Mouse (Mus musculus): Measurements from ENCODE around the gene Ccdc57. TPM values are rescaled to one million over a fixed set of nuclear protein-coding genes. Genes with fewer than 3 reads are reported as not detected.

The Ccdc57 gene
- total RNA-seq, 2 experiments from 2014 or later = 12.8 to 21.3 TPM

DNA sequence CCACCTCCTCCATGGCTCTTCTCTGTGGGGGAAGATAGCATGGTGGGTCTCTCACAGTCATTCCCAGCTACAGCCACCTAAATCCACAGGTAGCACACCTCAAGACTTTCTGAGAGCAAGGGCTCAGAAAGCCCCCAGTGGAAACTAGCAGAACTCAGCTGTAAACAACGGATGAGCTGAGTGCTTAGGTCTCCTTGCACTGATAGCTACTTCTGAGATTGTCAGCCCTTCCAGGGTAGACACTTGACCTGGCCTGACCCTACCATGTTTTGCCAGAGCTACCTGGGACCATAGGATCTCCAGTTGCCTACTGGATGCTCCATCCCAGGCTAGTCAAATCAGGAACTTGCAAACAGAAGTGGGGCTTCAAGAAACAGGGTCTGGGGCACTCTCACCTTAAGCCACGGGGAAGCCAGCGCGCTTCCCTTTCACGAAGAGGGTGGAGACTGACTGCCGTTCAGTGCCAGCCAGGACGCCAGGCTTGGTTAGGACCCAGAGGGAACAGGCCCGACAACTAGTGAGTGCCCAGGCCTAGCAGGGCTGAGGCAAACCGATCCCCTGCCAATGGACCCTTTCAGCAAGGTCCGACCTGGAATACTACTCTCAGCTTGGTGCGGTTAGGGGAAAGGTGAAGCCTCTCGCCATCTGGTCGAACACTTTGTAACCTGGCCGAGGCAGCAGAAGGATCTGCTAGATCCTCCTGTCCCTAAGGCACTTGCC, 109.7 kb downstream of the Ccdc57 start:
- no peak for DNase-seq (ENCODE audit: low spot score in 2 of 2)

DNA sequence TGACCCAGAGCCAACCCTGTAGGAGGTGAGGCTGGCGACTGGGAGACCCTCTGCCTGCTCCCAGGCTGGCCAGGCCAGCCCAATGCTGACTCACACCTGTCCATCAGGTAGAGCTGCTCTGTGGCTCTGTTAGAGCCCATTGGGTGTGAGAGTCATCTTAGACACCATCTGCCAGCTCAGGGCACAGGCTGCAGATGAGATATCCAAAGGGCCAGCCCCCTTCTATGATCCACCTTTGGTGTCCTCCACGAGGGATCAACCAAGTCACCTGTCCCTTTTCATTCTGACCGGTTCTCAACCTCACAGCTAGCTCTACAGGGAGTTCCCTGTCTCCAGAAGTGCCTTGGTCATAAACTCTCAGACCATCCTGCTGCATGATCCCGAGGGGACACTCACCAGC, 110.4 kb downstream of the Ccdc57 start:
- no peak for DNase-seq (ENCODE audit: low spot score in 2 of 2)

DNA sequence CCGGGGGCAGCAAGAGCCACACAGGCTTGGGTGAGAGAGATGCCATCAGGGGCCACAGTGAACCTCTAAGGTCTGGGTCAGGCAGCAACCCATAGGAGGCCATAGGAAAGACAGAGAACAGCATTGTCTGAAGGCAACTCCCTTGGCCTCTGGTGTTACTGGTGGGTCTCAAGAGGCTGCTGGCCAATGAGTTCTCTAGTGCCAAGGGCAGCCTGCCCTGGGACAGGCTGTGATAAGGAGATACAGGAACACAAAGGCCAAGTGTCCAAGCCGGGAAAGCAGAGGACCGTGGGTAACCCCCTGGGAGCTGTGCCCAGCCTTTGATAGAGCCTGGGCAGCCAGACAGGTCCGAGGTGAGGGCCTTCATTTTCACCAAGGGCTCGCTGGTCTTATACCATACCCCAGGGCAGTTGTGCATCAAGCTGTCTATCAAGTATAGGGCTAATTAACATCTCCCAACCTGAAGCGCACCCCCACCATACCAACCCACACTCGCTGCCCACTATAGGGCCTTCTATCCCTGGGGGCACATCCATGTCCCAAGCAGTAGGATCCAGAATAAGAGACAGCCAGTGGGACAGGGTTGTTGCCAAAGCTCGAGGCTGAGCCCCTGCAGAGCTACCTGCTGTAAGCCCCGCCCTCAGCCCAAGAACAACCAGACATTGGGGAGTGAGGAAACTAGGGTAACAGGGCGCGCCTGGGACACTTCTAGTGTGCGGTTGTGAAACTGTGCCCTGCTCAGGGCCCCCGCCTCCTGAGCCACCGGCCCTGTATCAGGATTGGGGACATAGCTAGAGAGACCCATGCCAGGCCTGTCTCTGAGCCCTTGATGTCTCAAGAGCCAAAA, 111.4 kb downstream of the Ccdc57 start:
- DNase-seq (ENCODE audit: low spot score in 2 of 2) = no peak

DNA sequence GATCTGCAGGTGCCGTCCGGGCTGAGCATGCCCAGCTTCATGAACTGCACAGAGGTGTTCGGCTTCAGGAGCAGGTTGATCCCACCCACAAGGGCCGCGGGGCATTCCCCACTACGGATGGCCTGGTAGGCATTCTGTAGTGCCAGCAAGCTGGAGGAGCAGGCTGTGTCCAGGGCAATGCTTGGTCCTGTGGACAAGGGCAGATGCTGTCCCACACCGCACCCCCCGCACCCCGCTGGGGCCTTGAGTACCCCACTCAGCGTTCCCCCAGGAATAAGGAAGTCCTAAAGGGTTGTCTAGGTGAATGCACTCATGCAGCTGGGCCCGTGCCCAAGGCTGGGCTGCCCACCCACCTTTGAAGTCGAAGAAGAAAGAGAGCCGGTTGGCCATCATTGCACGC, 112.1 kb downstream of the Ccdc57 start:
- no peak for DNase-seq (ENCODE audit: low spot score in 2 of 2)

DNA sequence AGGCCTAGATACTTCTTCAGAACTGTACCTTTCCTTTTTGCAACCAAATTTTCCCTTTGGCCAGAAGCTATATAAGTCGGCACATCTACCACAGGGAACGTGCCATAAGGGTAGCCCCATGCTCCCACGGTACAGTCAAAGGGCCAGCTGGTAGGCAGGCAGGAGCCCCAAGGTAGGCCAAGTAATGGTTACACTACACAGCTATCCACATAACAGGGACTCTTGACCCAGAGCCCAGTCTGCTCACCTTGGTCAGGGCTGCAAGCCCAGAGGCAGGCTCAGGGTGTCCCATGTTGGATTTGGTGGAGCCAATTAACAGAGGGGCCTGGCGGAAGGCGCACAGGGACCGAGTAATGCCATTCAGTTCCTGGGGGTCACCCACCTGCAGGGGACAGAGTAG, 113.1 kb downstream of the Ccdc57 start:
- no peak for DNase-seq (ENCODE audit: low spot score in 2 of 2)

DNA sequence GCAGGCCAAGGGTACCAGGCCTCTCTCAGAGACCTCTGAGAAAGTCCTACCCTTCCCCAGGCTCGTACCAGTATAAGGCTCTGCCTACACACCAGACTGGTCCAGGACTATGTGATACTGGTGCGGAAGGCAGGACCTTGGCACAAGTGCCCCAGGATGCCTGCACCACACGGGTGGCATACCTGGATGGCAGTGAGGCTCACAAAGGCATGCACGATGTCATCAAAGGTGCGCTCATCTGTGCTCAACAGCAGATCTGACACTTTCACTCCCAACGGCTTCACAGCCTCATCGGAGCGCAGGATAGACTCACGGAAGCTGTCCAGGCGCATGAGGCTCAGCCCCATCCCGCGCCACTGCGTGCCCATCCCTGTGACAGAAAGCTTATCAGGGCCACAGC, 114.4 kb downstream of the Ccdc57 start:
- no peak for DNase-seq (ENCODE audit: low spot score in 2 of 2)

DNA sequence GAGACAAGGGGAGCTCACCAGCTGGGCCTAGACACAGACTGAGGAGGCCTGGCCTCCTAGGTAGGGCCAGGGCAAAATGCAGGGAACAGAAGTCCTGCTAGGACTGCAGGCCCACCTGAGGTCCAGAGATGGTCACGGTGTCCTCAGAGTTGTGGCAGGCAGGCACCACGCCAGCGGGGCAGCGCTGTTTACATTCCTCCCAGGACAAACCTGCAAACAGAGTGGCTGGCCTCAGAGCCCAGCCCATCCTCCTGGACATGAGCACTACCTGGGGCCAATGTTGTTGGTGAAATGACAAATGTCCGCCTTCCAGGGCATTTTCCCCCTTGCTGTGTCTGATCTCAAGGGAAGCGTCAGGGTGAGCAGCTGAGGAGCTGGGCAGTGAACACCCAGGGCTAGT, 115.3 kb downstream of the Ccdc57 start:
- DNase-seq (ENCODE audit: low spot score in 2 of 2) = no peak

DNA sequence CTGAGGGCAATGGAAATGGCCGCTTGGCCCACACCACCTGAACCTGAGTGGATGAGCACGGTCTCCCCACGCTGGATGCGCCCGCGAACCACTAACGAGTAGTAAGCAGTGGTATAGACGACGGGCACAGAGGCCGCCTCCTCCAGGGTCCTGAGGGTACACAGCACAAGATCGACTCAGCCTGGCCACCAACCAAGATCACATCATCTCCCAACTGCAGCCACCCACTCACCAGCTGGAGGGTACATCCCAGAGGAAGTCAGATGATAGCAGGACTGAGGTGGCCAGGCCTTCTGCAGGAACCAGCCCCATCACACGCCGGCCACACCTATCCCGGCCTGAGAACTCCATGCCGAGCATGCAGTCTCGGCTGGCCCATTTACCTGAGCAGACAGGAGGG, 120.6 kb downstream of the Ccdc57 start:
- DNase-seq (ENCODE audit: low spot score in 2 of 2) = no peak

DNA sequence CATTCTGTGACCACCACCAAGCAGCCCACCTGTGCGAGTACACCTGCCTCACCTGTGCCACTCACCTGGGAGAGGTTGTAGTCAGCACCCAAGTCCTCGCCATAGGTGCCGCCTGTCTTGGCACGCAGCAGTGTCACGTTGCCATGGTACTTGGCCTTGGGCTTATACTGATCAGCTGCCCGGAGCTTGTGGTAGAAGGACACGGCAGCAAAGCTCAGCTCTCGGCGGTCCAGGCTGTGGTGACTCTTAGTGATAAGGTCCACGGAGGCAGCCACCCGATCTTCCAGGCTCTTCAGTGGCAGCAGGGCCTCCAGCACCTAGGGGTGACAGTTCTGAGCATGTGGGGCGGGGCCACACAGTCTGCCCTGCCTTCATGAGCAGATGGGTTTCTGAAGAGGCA, 124.7 kb downstream of the Ccdc57 start:
- DNase-seq (ENCODE audit: low spot score in 2 of 2) = no peak

DNA sequence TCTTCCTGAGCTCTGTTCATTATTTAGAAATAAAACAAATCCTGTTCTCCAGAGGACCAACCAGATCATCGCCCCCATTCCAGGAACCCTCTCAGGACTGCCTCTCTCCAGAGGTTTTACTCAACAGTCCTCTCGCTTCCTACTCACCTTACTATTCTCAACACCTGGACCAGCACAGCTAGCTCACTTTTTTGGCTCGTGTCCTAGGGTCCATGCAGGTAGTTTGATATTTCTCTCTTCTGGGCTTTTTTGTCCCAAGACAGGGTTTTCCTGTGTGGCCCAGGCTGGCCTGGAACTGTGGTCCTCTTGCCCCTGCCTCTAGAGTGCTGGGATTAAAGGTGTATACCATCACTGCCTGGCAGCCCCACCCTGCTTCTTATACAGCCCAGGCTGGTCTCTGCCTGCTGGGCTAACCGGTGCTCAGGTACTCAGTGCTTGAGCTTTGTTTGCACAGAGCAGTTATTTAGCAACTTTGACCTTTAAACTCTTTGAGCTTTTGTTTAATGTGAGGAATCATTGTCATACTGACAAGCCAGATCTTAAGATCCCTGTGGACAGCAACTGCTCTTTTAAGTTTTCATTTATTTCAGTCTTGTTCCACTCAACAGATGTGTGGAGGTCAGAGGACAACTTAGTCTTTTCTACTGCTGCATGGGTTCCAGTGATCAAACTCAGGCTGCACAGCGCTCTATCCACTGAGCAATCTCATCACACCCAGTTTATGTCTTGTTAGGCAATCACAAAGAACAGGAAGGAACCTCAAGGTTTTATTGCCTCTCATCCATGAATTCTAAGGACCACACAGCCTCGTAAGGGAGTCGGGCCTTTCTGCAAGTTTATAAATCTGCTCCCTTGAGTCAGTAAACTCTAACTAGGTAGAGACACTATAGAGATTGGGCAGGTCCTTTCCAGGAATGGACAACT, 127.0 kb downstream of the Ccdc57 start:
- no peak for DNase-seq (ENCODE audit: low spot score in 2 of 2)

DNA sequence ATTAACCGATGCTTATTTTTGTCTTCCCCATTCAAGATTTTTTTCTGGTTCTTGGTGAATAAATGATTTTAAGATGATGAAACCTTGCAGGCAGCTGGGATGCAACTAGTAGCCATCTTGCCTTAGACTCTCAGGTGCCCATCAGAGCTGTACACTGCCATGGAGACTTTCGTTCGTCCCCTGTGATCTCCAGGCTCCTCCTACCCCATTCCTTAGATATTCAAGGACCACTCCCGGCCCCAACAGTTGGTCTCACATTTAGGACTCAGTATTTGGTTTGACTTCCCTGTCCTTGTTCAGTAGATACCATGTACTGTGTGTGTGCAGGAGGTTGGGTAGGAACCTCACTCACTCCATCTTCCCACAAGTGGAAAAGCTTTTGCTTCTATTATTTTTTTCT, 127.9 kb downstream of the Ccdc57 start:
- DNase-seq (ENCODE audit: low spot score in 2 of 2) = no peak

DNA sequence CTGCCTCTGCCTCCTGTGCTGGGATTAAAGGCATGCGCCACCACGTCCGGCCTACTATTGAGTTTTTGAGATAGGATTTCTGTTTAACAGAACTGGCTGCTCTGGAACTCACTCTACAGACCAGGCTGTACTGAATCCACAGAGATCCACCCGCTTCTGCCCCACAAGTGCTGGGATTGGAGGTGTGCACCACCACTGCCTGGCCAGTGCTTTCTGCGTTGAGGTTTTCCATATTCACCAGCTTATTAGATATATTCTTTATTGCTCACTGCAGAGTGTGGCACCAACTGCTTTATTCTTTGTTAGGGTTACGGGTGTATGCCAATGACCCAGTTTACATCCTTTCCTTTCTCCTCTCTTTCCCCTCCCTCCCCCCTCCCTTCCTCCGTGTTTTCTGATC, 128.4 kb downstream of the Ccdc57 start:
- no peak for DNase-seq (ENCODE audit: low spot score in 2 of 2)

DNA sequence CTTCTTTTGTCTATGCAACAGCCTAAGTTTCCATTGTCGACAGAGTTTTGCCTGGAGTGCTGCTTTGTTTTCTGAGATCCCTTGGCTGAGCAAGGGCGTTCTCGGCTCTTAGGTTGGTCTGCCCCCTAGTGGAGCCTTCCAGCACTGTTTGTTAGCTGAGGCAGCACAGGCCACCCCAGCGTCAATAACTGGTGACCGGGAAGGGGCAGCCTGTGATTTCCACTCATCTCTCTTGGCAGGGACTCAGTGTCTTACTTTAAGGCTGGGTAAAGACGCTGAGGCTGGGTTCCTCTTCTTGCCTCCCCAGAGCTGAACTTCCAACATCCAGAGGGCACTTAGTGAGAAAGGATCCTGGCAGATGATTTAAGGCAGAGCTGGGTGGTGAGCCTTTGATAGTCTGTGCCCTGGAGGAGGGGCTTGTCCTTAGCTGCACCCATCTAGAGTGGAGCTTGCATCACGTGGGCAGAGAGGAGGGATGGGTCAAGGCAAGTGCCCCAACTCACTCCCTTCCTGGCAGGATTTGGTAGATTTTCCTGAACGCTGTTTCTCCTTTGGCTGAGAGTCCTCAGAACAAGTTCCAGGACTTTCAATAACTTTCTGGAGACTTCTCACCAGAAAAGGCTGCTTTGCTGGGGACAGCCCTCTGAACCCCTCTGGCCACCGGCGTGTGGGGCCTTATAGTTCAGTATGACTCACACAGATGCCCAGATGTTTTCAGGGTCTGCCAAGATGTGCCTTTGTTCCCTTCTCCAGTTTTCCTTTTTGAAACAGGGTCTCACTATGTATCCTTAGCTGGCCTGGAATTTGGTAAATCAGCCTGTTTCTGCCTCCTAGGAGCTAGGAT, 132.4 kb downstream of the Ccdc57 start:
- DNase-seq (ENCODE audit: low spot score in 2 of 2) = peak; percentile 88 to 90

DNA sequence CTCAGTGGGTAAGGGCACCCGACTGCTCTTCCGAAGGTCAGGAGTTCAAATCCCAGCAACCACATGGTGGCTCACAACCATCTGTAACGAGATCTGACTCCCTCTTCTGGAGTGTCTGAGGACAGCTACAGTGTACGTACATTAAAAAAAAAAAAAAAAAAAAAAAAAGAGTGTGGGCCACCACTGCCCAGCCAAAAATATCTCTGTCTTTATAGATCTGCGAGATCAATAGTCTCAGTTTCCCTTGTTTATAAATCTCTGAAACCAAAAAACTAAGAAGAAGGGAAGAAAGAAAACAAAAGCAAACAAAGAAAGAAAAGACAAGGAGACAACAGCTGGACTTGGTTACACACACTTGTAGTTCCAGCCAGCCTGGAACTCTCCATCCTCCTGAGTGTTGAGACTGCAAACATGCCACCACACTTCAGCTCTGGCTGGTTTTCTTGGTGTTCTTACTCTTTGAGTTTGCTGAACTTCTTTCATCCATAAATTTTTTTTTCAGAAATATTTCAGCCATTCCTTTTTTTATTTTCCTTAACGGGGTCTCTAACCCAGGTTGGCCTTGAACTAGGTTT, 133.3 kb downstream of the Ccdc57 start:
- no peak for DNase-seq (ENCODE audit: low spot score in 2 of 2)

DNA sequence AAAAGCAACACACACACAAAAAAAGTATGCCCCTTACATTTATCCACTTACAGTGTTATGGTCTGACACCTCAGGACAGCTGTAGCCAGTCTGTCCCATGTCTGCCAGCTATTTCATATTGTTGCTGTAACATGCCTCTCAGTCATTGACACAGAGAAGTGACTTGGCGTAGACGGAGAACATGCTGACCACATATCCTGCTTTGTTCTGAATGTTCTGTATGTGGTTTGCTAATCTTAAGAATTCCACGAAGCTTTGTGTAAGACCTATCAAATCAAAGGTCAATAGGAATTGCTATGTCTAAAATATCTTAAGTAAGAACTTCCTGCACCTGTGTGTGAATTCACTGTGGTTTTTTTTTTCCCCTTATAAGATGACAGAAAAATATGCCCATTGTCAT, 134.4 kb downstream of the Ccdc57 start:
- DNase-seq (ENCODE audit: low spot score in 2 of 2) = no peak

DNA sequence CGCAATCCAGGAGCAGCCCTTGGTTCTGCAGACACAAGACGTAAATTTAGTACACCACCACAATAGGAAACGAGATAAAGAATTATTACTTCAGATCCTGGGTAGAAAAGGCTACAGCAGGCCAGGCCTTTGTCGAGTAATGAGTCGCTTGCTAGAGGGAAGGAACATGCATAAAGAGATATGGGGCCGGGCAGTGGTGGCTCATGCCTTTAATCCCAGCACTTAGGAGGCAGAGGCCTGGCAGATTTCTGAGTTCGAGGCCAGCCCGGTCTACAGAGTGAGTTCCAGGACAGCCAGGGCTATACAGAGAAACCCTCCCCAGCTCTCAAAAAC, 136.1 kb downstream of the Ccdc57 start:
- no peak for DNase-seq (ENCODE audit: low spot score in 2 of 2)

DNA sequence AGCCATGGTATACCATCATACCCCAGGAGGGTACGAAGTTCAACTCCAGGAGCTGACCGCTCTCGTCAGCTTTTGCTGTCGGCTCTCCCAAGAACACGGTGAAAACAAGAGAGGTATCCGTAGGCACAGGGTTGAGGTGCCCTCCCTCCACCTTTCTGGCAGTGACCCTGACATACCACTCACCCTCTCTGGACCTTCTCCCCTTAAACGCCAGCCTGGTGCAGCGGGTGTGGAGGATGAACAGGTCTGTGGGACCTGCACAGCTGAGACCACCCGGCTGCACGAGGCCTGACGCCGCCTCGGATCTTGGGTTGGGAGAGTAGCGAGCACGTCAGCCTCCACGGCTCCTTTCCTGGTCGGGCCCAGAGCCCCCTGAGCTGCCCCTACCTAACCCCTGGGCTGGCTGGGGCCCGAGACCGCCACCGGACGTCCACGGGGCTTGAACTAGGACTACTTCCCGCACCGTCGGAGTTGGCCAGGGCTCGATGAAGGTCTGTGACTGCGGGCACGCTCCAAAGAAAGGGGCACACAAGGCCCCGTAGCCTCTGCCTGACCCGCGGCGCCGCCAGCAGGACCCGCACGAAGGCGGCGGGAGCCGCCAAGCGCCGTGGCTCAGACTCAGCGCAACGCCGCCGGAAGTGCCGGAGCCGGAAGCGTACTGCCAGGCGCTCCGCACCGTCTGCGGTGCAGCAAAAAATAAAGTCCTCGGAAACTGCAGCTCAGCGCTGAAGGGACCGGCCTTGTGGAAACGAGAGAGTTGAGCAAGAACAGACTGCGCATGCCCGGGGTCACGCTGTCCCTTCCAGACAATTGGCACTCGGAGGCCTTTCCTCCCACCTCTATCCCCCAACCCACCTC, 136.7 kb downstream of the Ccdc57 start, which contains the start of gene Dus1l:
TSS of gene Dus1l (minus strand) at position 648 of the 858 bp plus-strand sequence.
- DNase-seq (ENCODE audit: low spot score in 2 of 2) = peak; percentile 98 to 99

DNA sequence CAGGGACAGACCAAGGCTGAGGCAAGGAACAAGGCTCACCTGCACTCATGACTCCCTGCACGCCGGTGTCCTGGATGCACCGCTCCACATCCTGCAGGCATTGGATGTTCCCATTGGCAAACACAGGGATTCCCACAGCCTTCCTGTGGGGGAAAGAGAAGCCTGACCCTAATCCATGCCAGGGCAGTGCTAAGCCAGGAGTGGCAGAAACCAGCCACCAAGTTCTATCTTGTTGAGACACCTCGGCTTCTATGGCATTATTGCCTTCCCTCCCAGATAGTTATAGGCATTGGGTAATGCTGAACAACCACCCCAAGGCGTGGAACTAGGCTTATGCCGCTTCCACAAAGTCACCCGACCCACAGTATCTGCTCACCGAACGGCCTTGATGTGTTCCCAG, 140.0 kb downstream of the Ccdc57 start:
- DNase-seq (ENCODE audit: low spot score in 2 of 2) = no peak

DNA sequence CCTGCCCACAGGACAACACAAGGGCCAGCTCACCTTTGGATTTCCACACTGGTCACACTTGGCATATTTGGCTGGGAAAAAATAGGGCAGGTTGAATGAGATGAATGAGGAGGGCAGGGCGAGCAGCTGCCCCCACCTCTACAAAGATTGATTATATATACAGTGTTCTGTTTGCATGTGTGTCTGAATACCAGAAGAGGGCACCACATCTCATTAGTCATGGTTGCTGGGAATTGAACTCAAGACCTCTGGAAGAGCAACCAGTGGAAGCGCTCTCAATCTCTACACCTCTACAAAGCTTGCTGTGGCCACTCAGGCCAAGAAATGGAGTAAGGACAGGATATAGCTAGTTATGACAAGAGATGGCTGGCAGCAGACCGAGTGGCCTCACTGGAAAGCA, 142.9 kb downstream of the Ccdc57 start:
- DNase-seq (ENCODE audit: low spot score in 2 of 2) = no peak
